Mouse (Mus musculus) cerebral cortex, adult 2 months (tissue): ENCODE measurements around the gene Fbxl8.

ENCODE experiments used
- WGBS: fragments of 180-500 bp; shearing (Covaris S2); methylation state at CpG from one replicate; pipeline ENCODE4 v1.1.7; 2018; 5-methylcytosine and 5-hydroxymethylcytosine counted together

Fbxl8 gene

GRCm38 (mm10) chr8:105281821-105282220 lies 17.4 kb downstream of the Fbxl8 start:
- 93% methylated on average over 12 of the region's 12 CpGs for WGBS

- 94% methylated on average over 4 of the region's 4 CpGs for WGBS
These were observed 17.8 kb downstream of the Fbxl8 start for GRCm38 (mm10) chr8:105282239-105282638.

GRCm38 (mm10) chr8:105283074-105283473 lies 18.6 kb downstream of the Fbxl8 start:
- 52% methylated on average over 23 of the region's 23 CpGs for WGBS

- WGBS = 65% methylated on average over 12 of the region's 12 CpGs
These were observed 21.1 kb downstream of the Fbxl8 start for GRCm38 (mm10) chr8:105285514-105285913.

- WGBS = 89% methylated on average over 4 of the region's 4 CpGs
These were observed 22.5 kb downstream of the Fbxl8 start for GRCm38 (mm10) chr8:105286907-105287306.

GRCm38 (mm10) chr8:105288231-105288630 lies 23.8 kb downstream of the Fbxl8 start:
- WGBS = 55% methylated on average over 5 of the region's 5 CpGs

GRCm38 (mm10) chr8:105288958-105289732 lies 24.7 kb downstream of the Fbxl8 start:
- 1% methylated on average over 53 of the region's 53 CpGs for WGBS

- WGBS = 4% methylated on average over 43 of the region's 43 CpGs
These were observed 25.5 kb downstream of the Fbxl8 start, which contains the start of gene 4931428F04Rik for GRCm38 (mm10) chr8:105289805-105290460. 4931428F04Rik (minus strand) TSS chr8:105289864.

GRCm38 (mm10) chr8:105290554-105291314 lies 26.3 kb downstream of the Fbxl8 start:
- 19% methylated on average over 31 of the region's 31 CpGs for WGBS

- 80% methylated on average over 8 of the region's 8 CpGs for WGBS
These were observed 26.9 kb downstream of the Fbxl8 start for GRCm38 (mm10) chr8:105291364-105291763.

GRCm38 (mm10) chr8:105291802-105292201 lies 27.4 kb downstream of the Fbxl8 start:
- WGBS = 61% methylated on average over 3 of the region's 3 CpGs

GRCm38 (mm10) chr8:105292471-105292870 lies 28.0 kb downstream of the Fbxl8 start:
- WGBS = 85% methylated on average over 7 of the region's 7 CpGs

GRCm38 (mm10) chr8:105293405-105293804 lies 29.0 kb downstream of the Fbxl8 start:
- WGBS = 81% methylated on average over 19 of the region's 19 CpGs

GRCm38 (mm10) chr8:105294776-105295175 lies 30.3 kb downstream of the Fbxl8 start:
- 66% methylated on average over 9 of the region's 9 CpGs for WGBS

GRCm38 (mm10) chr8:105295256-105295655 lies 30.8 kb downstream of the Fbxl8 start:
- WGBS = 67% methylated on average over 11 of the region's 11 CpGs

- 69% methylated on average over 11 of the region's 11 CpGs for WGBS
These were observed 31.6 kb downstream of the Fbxl8 start, which contains the start of gene Exoc3l for GRCm38 (mm10) chr8:105295895-105296573. Exoc3l (minus strand) TSS chr8:105296101.

- whole genome bisulfite sequencing = under 1% methylated on average over 58 of the region's 58 CpGs
These were observed 33.2 kb downstream of the Fbxl8 start, which contains the start of gene E2f4 for GRCm38 (mm10) chr8:105297511-105298192. E2f4 (plus strand) TSS chr8:105297663.

- 45% methylated on average over 18 of the region's 18 CpGs for WGBS
These were observed 34.2 kb downstream of the Fbxl8 start for GRCm38 (mm10) chr8:105298351-105299252.

- WGBS = 94% methylated on average over 8 of the region's 8 CpGs
These were observed 35.5 kb downstream of the Fbxl8 start for GRCm38 (mm10) chr8:105299962-105300361.

- 50% methylated on average over 8 of the region's 8 CpGs for whole genome bisulfite sequencing
These were observed 38.9 kb downstream of the Fbxl8 start for GRCm38 (mm10) chr8:105303396-105303795.
